Mouse (Mus musculus) megakaryocyte, adult 5-6 weeks (primary cell): ENCODE results near the gene Rpl37. TPM values are rescaled to one million over a fixed set of nuclear protein-coding genes. Genes with fewer than 3 reads are reported as not detected.
"Not testable (repeated sequence)": the region's sequence is repeated elsewhere in the genome, so short reads cannot be mapped to it uniquely, and the experiment has no call there.

Source experiments
- ATAC-seq: 2 replicates; pipeline ENCODE4 v1.8.0; 2016; ENCODE audit warnings: mild to moderate bottlenecking, inconsistent platforms; ENCODE audit not compliant: poor library complexity, severe bottlenecking
- total RNA-seq, 2 experiments: library from RNA; stranded (forward) in 1 of 2; stranded (reverse) in 1 of 2; fragments of 153-499, 151-499 nt in 1 of 2; fragments of 221-1000, 200-1000 nt in 1 of 2; gene quantifications; 2 replicates each; pipeline versions ENCODE4 v1.2.3 to v1.2.4; 2015 to 2017

The Rpl37 gene
- total RNA-seq, 2 experiments from 2014 or later = 917 to 1,352 TPM

- ATAC-seq = no peak
These were observed 5.3 kb downstream of the Rpl37 start for GRCm38 (mm10) chr15:5121535-5122313.

GRCm38 (mm10) chr15:5126456-5126855 lies 10.0 kb downstream of the Rpl37 start:
- peak; percentile 64 for ATAC-seq

GRCm38 (mm10) chr15:5127487-5127886 lies 11.0 kb downstream of the Rpl37 start:
- ATAC-seq = peak; percentile 67

- peak; percentile 37; the same call in 1 of the 2 replicates for ATAC-seq
These were observed 11.9 kb downstream of the Rpl37 start for GRCm38 (mm10) chr15:5128176-5128940.

- ATAC-seq = no peak
These were observed 12.8 kb downstream of the Rpl37 start for GRCm38 (mm10) chr15:5129111-5129805.

GRCm38 (mm10) chr15:5130887-5131668 lies 14.6 kb downstream of the Rpl37 start:
- ATAC-seq = not testable (repeated sequence)

GRCm38 (mm10) chr15:5133301-5133700 lies 16.9 kb downstream of the Rpl37 start:
- ATAC-seq = no peak

GRCm38 (mm10) chr15:5134179-5134578 lies 17.7 kb downstream of the Rpl37 start:
- ATAC-seq = no peak

GRCm38 (mm10) chr15:5134945-5135483 lies 18.6 kb downstream of the Rpl37 start:
- ATAC-seq = peak; percentile 46; the same call in 1 of the 2 replicates

GRCm38 (mm10) chr15:5138021-5138856 lies 21.8 kb downstream of the Rpl37 start:
- ATAC-seq = no peak

GRCm38 (mm10) chr15:5139366-5139765 lies 22.9 kb downstream of the Rpl37 start:
- no peak for ATAC-seq

- ATAC-seq = no peak
These were observed 23.4 kb downstream of the Rpl37 start for GRCm38 (mm10) chr15:5139863-5140262.

GRCm38 (mm10) chr15:5140357-5140756 lies 23.9 kb downstream of the Rpl37 start:
- ATAC-seq = no peak

GRCm38 (mm10) chr15:5142047-5142446 lies 25.6 kb downstream of the Rpl37 start:
- ATAC-seq = no peak

- ATAC-seq = no peak
These were observed 26.3 kb downstream of the Rpl37 start for GRCm38 (mm10) chr15:5142714-5143113.

- ATAC-seq = peak; percentile 88
These were observed 27.0 kb downstream of the Rpl37 start, which contains the start of gene Prkaa1 for GRCm38 (mm10) chr15:5143361-5144020. Gene Prkaa1 (plus strand): TSS chr15:5143861.

- ATAC-seq = no peak
These were observed 27.8 kb downstream of the Rpl37 start for GRCm38 (mm10) chr15:5144021-5144778.
